9 mouse cellular contexts compared by ENCODE assay signal in genomic region chr5:100919069-100919468, GRCm38 (mm10).
DNase-seq lines count a peak whose midpoint lies in the region; ATAC-seq and TF ChIP-seq lines count a peak whose summit lies in the region.
"Had no signal": no experiment of that assay in that cellular context is flagged by ENCODE, and none has a peak within 500 bp of the region (broad histone marks: within the 10 kb centered on the region; RNA-seq: fewer than 3 reads in every experiment).

No protein-coding gene starts in this region.

- no peak overlapping the region for H3K4me3 ChIP-seq in forebrain, postnatal 0 days (ENCODE audit: low read depth, low read length)
- H3K4me3 ChIP-seq in forebrain, embryonic 15.5 days = no peak overlapping the region
- no peak overlapping the region for H3K4me3 ChIP-seq in lung, embryonic 14.5 days (ENCODE audit: low read depth, low read length)
- H3K4me3 ChIP-seq: limb, embryonic 12.5 days had no signal

- H3K27ac ChIP-seq in forebrain, postnatal 0 days (ENCODE audit: low read depth, low read length) = no peak overlapping the region
- no peak overlapping the region for H3K27ac ChIP-seq in forebrain, embryonic 15.5 days (replicated peaks)
- H3K27ac ChIP-seq in lung, embryonic 14.5 days (ENCODE audit: low read depth) = no peak overlapping the region
- H3K27ac ChIP-seq: limb, embryonic 12.5 days had no signal

- peak; percentile 79 for TF ChIP-seq CTCF in forebrain, postnatal 0 days (IDR thresholded peaks at IDR 0.05; ENCODE audit: low read depth)
- TF ChIP-seq CTCF in lung, embryonic 14.5 days (IDR thresholded peaks at IDR 0.05; ENCODE audit: low read depth) = peak; percentile 77

- no peak overlapping the region for H3K4me2 ChIP-seq in forebrain, postnatal 0 days (ENCODE audit: low read depth)
- H3K4me2 ChIP-seq in forebrain, embryonic 15.5 days (replicated peaks) = no peak overlapping the region
- H3K4me2 ChIP-seq in lung, embryonic 14.5 days = no peak overlapping the region
- H3K4me2 ChIP-seq: limb, embryonic 12.5 days had no signal

- H3K9me3 ChIP-seq in forebrain, postnatal 0 days (ENCODE audit: low read length) = no peaks in the 10 kb centered on the region
- H3K9me3 ChIP-seq in forebrain, embryonic 15.5 days = no peaks in the 10 kb centered on the region
- no peaks in the 10 kb centered on the region for H3K9me3 ChIP-seq in lung, embryonic 14.5 days (ENCODE audit: low read depth, low read length)
- H3K9me3 ChIP-seq: limb, embryonic 12.5 days had no signal

- H3K9ac ChIP-seq in forebrain, postnatal 0 days = no peak overlapping the region
- H3K9ac ChIP-seq in forebrain, embryonic 15.5 days (replicated peaks) = no peak overlapping the region
- H3K9ac ChIP-seq in lung, embryonic 14.5 days = no peak overlapping the region
- H3K9ac ChIP-seq: limb, embryonic 12.5 days had no signal

- H3K36me3 ChIP-seq in forebrain, postnatal 0 days (ENCODE audit: insufficient read depth) = no peaks in the 10 kb centered on the region
- no peaks in the 10 kb centered on the region for H3K36me3 ChIP-seq in forebrain, embryonic 15.5 days
- H3K36me3 ChIP-seq in lung, embryonic 14.5 days (ENCODE audit: insufficient read depth) = no peaks in the 10 kb centered on the region
- H3K36me3 ChIP-seq: limb, embryonic 12.5 days had no signal

- WGBS in forebrain, postnatal 0 days = 17% methylated on average over 9 of the region's 9 CpGs
- WGBS in forebrain, embryonic 15.5 days = 17% methylated on average over 9 of the region's 9 CpGs
- WGBS in lung, embryonic 14.5 days = 12% methylated on average over 9 of the region's 9 CpGs

- H3K27me3 ChIP-seq in forebrain, postnatal 0 days (ENCODE audit: insufficient read depth, low read length) = no peaks in the 10 kb centered on the region
- 0 out of 2 replicates have a peak, but pooled peaks cover 6% of the 10 kb centered on the region for H3K27me3 ChIP-seq in forebrain, embryonic 15.5 days
- no peaks in the 10 kb centered on the region; the same call in none of the 2 replicates for H3K27me3 ChIP-seq in lung, embryonic 14.5 days (ENCODE audit: insufficient read depth, low read length)

- DNase-seq in forebrain, postnatal 0 days = peak; percentile 90
- DNase-seq in spleen, postnatal 36 days (ENCODE audit: low spot score in 2 of 2) = peak; percentile 18 to 45
- no peak for DNase-seq in spleen, adult 12 weeks (ENCODE audit: low spot score)
- peak; percentile 73 to 77 for DNase-seq in cerebellum, postnatal 14 days
- peak; percentile 66 for DNase-seq in heart, postnatal 4 days
- peak; percentile 91 for DNase-seq in lung, embryonic 14.5 days
- peak; percentile 17 to 60 for DNase-seq in thymus, postnatal 10 days (ENCODE audit: low spot score in 2 of 2)

- H3K4me1 ChIP-seq in forebrain, postnatal 0 days (ENCODE audit: insufficient read depth) = no peaks in the 10 kb centered on the region
- H3K4me1 ChIP-seq in forebrain, embryonic 15.5 days = no peaks in the 10 kb centered on the region
- no peaks in the 10 kb centered on the region for H3K4me1 ChIP-seq in lung, embryonic 14.5 days (ENCODE audit: insufficient read depth)
- H3K4me1 ChIP-seq: limb, embryonic 12.5 days had no signal

- peak; percentile 46; the same call in 1 of the 2 replicates for ATAC-seq in forebrain, postnatal 0 days
- no peak for ATAC-seq in forebrain, embryonic 15.5 days (replicated peaks)
- ATAC-seq in lung, embryonic 14.5 days (ENCODE audit: insufficient read depth) = no peak
